Mouse (Mus musculus): Measurements from ENCODE around the gene Tm4sf4.

GRCm38 (mm10) chr3:57466289-57466688 lies 41.2 kb downstream of the Tm4sf4 start:
- TF ChIP-seq TCF12 (IDR thresholded peaks at IDR 0.05; ENCODE audit: insufficient read depth, poor library complexity, severe bottlenecking) (no peak), POLR2A (IDR thresholded peaks at IDR 0.05; ENCODE audit: insufficient read length, low read depth) (no peak), TCF3 (IDR thresholded peaks at IDR 0.05; ENCODE audit: insufficient read length, low read depth) (no peak), USF1 (IDR thresholded peaks at IDR 0.05; ENCODE audit: low read depth) (no peak)
